Mouse (Mus musculus): ENCODE data around the gene Treml1.

DNA sequence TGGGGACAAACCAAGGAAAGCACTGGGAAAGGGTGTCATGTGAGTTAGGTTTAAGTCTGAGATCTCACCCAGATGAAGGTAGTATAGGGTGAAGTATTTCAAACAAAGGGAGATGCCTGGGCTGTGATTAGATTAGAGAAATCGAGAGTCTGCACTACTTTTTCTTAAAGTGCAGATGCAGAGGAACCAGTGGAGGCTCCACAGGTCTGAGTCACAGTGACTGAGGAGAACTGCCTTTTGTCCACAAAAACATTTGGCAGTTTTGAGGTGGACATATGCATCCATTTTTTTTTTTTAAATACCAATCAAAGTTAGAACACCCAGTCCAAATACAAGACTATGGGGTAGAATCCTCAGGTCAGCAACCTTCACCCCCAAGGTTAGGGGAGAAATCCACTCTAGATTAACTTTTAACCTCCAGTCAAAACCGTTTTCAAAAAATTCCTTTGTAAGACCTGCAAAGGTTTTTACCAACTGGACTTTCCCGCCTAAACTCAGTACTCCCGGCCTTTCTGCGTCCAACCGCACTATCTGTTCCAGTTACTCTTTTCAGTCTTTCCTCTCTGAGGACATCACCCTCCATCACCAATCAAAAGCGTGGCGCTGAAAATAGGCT is 48.3 kb downstream of the Treml1 start:
- no peak for TF ChIP-seq POLR2A (IDR thresholded peaks at IDR 0.05; ENCODE audit: insufficient read depth, low read depth, low read length)
- no peak for TF ChIP-seq CTCF (IDR thresholded peaks at IDR 0.05; ENCODE audit: insufficient read depth, low read depth, low read length)
